Mouse (Mus musculus) stomach, postnatal 0 days (tissue): ENCODE data around the gene Ccl25.

Experiments
- CTCF ChIP-seq: IDR thresholded peaks from 2 replicates; pipeline ENCODE4 v1.5.1; 2016; ENCODE audit warnings: antibody characterized with exemption, low read depth, mild to moderate bottlenecking, moderate library complexity
- EP300 ChIP-seq: optimal IDR thresholded peaks from 2 replicates; pipeline ENCODE3; 2016; ENCODE audit warnings: antibody characterized with exemption

DNA sequence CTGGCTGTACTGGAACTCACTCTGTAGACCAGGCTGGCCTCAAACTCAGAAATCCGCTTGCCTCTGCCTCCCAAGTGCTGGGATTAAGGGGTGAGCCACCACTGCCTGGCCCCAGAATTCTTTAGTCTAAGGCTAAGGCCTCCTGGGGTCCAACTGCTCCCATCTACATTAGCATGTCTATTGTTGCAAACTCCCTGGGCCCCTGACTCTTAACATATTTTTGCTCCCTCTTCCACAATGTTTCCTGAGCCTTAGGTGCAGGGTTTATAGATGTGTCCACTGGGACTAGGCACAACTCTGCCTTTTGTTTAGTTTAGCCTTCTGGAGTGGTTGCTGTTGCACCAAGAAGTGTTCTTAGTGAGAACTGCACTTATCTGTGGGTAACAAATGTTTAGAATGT lies 29.5 kb downstream of the Ccl25 start:
- TF ChIP-seq CTCF (no peak), EP300 (no peak)
